Mouse (Mus musculus) stomach, embryonic 14.5 days (tissue): Measurements from ENCODE around the gene Ccdc47. TPM values are rescaled to one million over a fixed set of nuclear protein-coding genes. Genes with fewer than 3 reads are reported as not detected.

Experiments used
- ATAC-seq: fragments of 200-750 bp; cut with Nextera tagmentation; 2 replicates; pipeline ENCODE4 v1.8.0; 2017; ENCODE audit warnings: low read depth, moderate TSS enrichment; ENCODE audit not compliant: insufficient number of reproducible peaks, insufficient read depth, low FRiP score
- H3K27ac ChIP-seq: fragments of 300-500 bp; sonication (generic); 2 replicates; pipeline ENCODE4 v1.5.1; 2014; ENCODE audit warnings: mild to moderate bottlenecking, low read length, moderate library complexity, mixed read lengths
- H3K27me3 ChIP-seq: fragments of 300-500 bp; sonication (generic); 2 replicates; pipeline ENCODE4 v1.6.1; 2014; ENCODE audit warnings: low read length, control low read depth, mixed read lengths; ENCODE audit not compliant: control insufficient read depth, insufficient read depth
- H3K36me3 ChIP-seq: fragments of 300-500 bp; sonication (generic); 2 replicates; pipeline ENCODE4 v1.6.1; 2014; ENCODE audit warnings: mild to moderate bottlenecking, control low read depth, low read length, moderate library complexity, mixed read lengths; ENCODE audit not compliant: control insufficient read depth, insufficient read depth
- H3K4me1 ChIP-seq: fragments of 300-500 bp; sonication (generic); 2 replicates; pipeline ENCODE4 v1.6.1; 2014; ENCODE audit warnings: low read length, control low read depth, mixed read lengths; ENCODE audit not compliant: control insufficient read depth, insufficient read depth
- H3K4me2 ChIP-seq: fragments of 300-500 bp; sonication (generic); replicated peaks from 2 replicates; pipeline ENCODE4 v1.6.1; 2014; ENCODE audit warnings: low read depth, low read length, control low read depth
- H3K4me3 ChIP-seq: fragments of 300-500 bp; sonication (generic); 2 replicates; pipeline ENCODE4 v1.5.1; 2014; ENCODE audit warnings: low read depth, low read length, control low read depth
- H3K9ac ChIP-seq: fragments of 300-500 bp; sonication (generic); replicated peaks from 2 replicates; pipeline ENCODE4 v1.6.1; 2014; ENCODE audit warnings: low read depth, mild to moderate bottlenecking, control low read depth, low read length, moderate library complexity, mixed read lengths
- H3K9me3 ChIP-seq: fragments of 300-500 bp; sonication (generic); 2 replicates; pipeline ENCODE4 v1.6.1; 2016; ENCODE audit warnings: low read depth, low read length, control low read depth; ENCODE audit not compliant: control insufficient read depth
- WGBS: fragments of 180-500 bp; shearing (Covaris S2); extraction: QIAGEN DNeasy Blood & Tissue Kit; methylation state at CpG from one replicate; pipeline ENCODE4 v1.1.7; 2014; 5-methylcytosine and 5-hydroxymethylcytosine counted together
- polyA plus RNA-seq: library from polyadenylated mRNA; unstranded; fragments of >200 nt; fragmentation: Nextera tagmentation; extraction: Ambion mirVana; gene quantifications from 2 replicates; pipeline ENCODE4 v1.2.1, GENCODE M21; 2014

Ccdc47 gene
- polyA plus RNA-seq, 1 experiment from 2014 or later = 60.2 TPM

DNA sequence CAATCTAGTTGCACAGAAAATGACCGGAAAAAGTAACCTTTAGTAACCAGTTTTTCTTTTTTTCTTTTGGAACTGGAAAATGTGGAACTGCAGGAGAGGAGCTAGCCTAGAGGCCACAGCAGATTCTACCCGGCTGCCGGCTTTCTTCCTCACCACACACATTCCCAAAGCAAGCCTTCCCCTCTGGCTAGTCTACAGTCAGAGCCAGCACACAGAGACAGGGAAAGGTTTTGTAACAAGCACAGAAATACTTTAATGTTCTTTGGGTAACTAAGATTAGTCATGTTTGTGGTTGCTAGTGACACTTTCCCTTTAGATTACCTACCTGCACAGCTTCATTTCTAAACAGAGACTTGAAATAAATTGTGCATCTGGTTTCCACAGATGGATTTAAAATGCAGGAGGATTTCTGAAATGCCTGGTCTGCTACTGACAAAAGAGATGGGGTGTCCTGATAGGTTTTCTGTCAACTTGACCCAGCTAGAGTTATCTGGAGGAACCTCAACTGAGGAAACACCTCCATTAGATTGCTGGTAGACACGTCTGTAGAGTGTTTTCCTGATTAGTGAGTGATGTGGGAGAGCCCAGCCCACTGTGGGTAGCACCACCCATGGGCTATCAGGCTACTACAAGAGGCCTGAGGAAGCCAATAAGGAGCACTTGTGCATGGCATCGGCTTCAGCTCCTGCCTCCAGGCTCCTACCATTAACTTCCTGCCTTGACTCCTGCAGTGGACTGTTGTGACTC lies 37.9 kb downstream of the Ccdc47 start:
- H3K4me2 ChIP-seq = no peak overlapping the region
- H3K9ac ChIP-seq = no peak overlapping the region
- H3K9me3 ChIP-seq = no peaks in the 10 kb centered on the region
- WGBS = 73% methylated on average over 5 of the region's 5 CpGs
- no peak overlapping the region for H3K4me3 ChIP-seq
- H3K4me1 ChIP-seq = no peaks in the 10 kb centered on the region
- H3K36me3 ChIP-seq = no peaks in the 10 kb centered on the region
- H3K27me3 ChIP-seq = no peaks in the 10 kb centered on the region
- no peak for ATAC-seq
- H3K27ac ChIP-seq = no peak overlapping the region

DNA sequence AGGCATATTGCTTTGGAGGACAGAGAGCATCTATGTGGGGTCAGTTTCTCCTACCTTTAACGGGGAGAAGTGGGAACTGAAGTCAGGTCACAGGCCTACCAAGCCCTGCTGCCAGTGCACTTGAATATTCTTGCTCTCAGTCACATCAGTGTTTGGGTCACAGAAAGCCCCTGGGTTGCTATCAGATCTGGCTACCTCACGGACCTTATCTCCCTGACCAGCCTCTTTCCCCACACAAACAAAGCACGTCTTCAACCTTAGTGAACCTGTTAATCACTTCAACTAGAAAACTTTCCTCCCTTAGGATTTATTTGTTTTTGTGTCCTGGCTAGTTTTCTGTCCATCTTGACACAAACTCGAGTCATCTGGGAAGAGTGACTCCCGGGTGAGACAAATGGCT lies 39.8 kb downstream of the Ccdc47 start:
- H3K27me3 ChIP-seq = no peaks in the 10 kb centered on the region
- H3K4me1 ChIP-seq = no peaks in the 10 kb centered on the region
- H3K4me3 ChIP-seq = no peak overlapping the region
- H3K9ac ChIP-seq = no peak overlapping the region
- no peak for ATAC-seq
- H3K4me2 ChIP-seq = no peak overlapping the region
- WGBS = 65% methylated on average over 5 of the region's 5 CpGs
- H3K9me3 ChIP-seq = no peaks in the 10 kb centered on the region
- no peak overlapping the region for H3K27ac ChIP-seq
- H3K36me3 ChIP-seq = no peaks in the 10 kb centered on the region

DNA sequence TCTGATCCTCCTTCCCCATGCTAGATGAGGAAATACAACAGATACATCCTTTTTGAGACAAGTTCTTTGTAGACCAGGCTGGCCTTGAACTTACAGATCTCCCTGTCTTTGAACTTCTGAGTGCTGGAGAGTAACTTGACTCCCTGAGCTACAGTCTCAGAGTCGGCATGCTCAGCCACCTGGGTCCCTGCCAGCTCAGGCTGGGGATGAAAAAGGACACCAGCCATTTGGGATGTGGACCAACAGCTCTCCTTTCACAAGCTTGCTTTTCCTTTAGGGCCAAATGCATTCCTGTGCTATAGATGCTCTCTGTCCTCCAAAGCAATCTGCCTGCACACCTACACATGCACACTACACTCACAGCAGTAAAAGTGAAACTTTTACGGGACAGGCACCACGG lies 41.1 kb downstream of the Ccdc47 start:
- Histone ChIP-seq H3K4me3 (no peak overlapping the region), H3K4me2 (no peak overlapping the region), H3K4me1 (no peaks in the 10 kb centered on the region), H3K9me3 (no peaks in the 10 kb centered on the region), H3K27me3 (no peaks in the 10 kb centered on the region), H3K36me3 (no peaks in the 10 kb centered on the region), H3K9ac (no peak overlapping the region), H3K27ac (no peak overlapping the region)
- no peak for ATAC-seq
- 59% methylated on average over 3 of the region's 3 CpGs for WGBS

DNA sequence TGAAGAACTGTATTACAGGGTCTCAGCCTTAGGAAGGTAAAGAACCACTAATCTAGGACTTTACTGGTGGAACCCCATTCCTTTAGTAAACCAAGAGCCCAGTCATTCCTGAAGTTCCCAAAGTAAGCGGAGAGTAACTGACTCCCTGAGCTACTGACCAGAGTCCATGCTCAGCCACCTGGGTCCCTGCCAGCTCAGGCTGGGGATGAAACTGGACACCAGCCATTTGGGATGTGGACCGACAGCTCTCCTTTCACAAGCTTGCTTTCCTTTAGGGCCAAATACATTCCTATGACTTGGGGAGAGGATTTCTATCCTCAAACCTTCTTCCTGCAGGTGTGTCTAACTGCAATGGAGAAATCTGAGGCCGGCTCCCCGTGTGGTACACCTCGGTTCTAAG lies 41.8 kb downstream of the Ccdc47 start:
- WGBS = 71% methylated on average over 5 of the region's 5 CpGs
- Histone ChIP-seq H3K27ac (no peak overlapping the region), H3K4me3 (no peak overlapping the region), H3K36me3 (no peaks in the 10 kb centered on the region), H3K27me3 (no peaks in the 10 kb centered on the region), H3K4me2 (no peak overlapping the region), H3K9me3 (no peaks in the 10 kb centered on the region), H3K4me1 (no peaks in the 10 kb centered on the region), H3K9ac (no peak overlapping the region)
- ATAC-seq = no peak

DNA sequence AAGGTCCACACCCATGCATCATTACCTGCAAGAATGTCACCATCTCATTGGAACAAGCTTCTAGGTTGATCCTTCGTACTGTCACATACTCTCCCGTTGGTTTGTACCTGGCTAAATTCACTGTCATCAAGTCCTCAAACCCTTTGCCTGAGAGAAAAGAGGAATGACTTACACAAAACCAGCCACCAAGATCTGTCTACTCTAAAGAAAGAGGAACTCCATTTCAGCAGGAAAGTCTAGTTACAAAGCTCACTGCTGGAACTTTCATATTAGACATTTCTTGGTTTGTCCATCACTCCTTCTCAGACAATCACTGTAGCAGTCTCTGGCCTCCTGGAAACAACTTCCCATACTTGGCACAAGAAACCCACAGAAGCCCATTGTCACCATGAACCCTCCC lies 42.9 kb downstream of the Ccdc47 start:
- 94% methylated on average over 2 of the region's 2 CpGs for WGBS
- Histone ChIP-seq H3K4me3 (no peak overlapping the region), H3K9me3 (no peaks in the 10 kb centered on the region), H3K36me3 (0 out of 2 replicates have a peak, but pooled peaks cover under 1% of the 10 kb centered on the region), H3K4me2 (no peak overlapping the region), H3K9ac (no peak overlapping the region), H3K4me1 (no peaks in the 10 kb centered on the region), H3K27me3 (no peaks in the 10 kb centered on the region), H3K27ac (no peak overlapping the region)
- ATAC-seq = no peak

DNA sequence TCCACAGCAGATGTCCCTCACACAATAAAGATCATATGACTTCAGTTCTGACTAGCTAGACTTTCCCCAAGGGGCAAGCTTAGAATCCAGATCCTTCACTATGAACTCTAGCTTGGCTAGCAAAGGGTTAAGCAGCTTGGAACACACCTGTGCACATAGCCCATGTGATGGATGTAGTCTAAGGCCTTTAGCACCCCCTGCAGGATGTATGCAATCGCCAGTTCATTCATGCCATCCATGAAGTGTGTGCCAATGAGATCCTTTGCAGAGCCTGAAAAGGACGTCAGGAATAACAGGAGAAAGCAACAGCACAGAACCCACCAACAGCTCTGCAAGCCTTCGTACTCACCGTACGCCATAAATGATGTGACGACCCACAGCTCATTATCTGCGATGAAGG lies 45.3 kb downstream of the Ccdc47 start:
- no peak for ATAC-seq
- Histone ChIP-seq H3K4me2 (no peak overlapping the region), H3K9ac (no peak overlapping the region), H3K4me1 (no peaks in the 10 kb centered on the region), H3K4me3 (no peak overlapping the region), H3K9me3 (no peaks in the 10 kb centered on the region), H3K27ac (no peak overlapping the region), H3K27me3 (no peaks in the 10 kb centered on the region), H3K36me3 (0 out of 2 replicates have a peak, but pooled peaks cover 4% of the 10 kb centered on the region)
- WGBS = 78% methylated on average over 7 of the region's 7 CpGs

DNA sequence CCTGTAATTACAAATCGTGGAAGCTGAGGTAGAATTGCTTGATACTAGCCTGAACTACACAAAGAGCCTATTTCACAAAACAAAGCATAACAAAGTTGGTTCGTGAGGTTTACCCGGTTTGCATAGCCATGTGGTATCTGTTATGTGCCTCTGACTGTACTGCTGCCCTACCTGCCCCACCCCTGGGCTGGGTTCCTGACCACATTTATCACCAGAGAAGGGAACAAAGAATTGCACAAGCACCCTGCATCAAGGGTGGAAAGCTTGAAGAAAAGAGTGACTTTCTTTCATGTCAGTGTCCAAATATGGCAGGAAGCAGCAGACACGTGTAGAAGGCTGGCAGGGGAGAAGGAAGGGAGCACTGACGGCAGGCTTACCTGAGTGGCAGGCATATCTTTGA lies 48.7 kb downstream of the Ccdc47 start:
- H3K4me3 ChIP-seq = no peak overlapping the region
- no peak for ATAC-seq
- H3K4me1 ChIP-seq = no peaks in the 10 kb centered on the region
- no peak overlapping the region for H3K9ac ChIP-seq
- peaks cover 12% of the 10 kb centered on the region for H3K36me3 ChIP-seq
- 67% methylated on average over 5 of the region's 5 CpGs for WGBS
- no peaks in the 10 kb centered on the region for H3K27me3 ChIP-seq
- H3K27ac ChIP-seq = no peak overlapping the region
- no peaks in the 10 kb centered on the region for H3K9me3 ChIP-seq
- H3K4me2 ChIP-seq = no peak overlapping the region

DNA sequence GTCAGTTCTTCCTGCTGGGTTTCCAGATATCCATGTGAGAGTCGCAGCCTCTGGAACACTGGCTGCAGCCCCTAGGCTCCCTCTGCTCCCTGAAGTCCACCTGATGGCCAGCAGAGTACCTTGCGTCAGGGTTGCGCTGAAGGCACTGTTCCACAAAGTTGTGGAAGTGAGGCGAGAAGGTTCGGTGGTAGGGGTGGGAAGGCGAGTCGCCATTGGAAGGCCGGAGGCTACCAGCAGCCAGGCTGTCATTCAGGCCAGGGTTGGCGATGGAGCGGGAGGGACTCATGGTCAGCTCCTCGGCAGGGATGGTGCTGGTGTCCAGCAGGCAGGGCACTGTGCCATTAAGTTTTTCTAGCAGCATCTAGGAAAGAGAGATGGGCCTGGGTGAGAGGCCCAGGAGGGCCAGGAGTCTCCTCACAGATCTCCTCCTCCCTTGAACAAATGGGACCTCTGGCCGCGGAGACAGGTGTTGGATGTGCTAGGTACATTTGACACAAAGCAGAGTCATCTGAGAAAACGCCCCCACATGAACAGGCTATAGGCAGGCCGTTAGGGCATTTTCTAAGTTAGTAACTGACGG lies 51.5 kb downstream of the Ccdc47 start:
- H3K4me1 ChIP-seq = peaks cover 11% of the 10 kb centered on the region
- ATAC-seq = no peak
- no peak overlapping the region for H3K4me2 ChIP-seq
- H3K27ac ChIP-seq = no peak overlapping the region
- no peaks in the 10 kb centered on the region for H3K9me3 ChIP-seq
- 88% methylated on average over 16 of the region's 16 CpGs for WGBS
- H3K9ac ChIP-seq = no peak overlapping the region
- H3K27me3 ChIP-seq = no peaks in the 10 kb centered on the region
- peaks cover 12% of the 10 kb centered on the region for H3K36me3 ChIP-seq
- no peak overlapping the region for H3K4me3 ChIP-seq

DNA sequence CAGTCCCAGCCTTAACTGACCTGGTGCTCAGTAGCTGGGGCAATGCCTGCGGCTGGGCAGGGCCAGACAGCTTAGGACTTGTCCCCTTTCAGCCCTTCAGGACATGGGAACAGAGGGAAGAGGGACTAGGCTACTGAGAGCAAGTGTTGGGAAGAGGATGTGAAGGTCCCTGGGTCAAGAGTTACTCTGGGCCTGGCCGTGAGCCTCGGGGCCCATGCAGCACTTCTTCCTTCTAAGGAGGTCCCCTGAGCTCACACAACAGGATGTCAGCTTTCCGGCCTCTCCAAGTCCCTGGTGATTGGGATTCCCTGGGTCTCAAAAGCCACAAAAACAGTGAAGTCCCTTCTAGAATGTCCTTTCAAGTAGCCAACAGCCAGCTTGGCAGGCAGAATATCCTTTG lies 52.6 kb downstream of the Ccdc47 start:
- H3K9ac ChIP-seq = no peak overlapping the region
- H3K27me3 ChIP-seq = no peaks in the 10 kb centered on the region
- no peaks in the 10 kb centered on the region for H3K9me3 ChIP-seq
- H3K36me3 ChIP-seq = peaks cover 12% of the 10 kb centered on the region
- H3K4me1 ChIP-seq = peaks cover 13% of the 10 kb centered on the region
- WGBS = 77% methylated on average over 4 of the region's 4 CpGs
- no peak overlapping the region for H3K27ac ChIP-seq
- ATAC-seq = no peak
- H3K4me3 ChIP-seq = no peak overlapping the region
- H3K4me2 ChIP-seq = no peak overlapping the region
